Mouse (Mus musculus): ENCODE measurements around the gene Ap1b1.

DNA sequence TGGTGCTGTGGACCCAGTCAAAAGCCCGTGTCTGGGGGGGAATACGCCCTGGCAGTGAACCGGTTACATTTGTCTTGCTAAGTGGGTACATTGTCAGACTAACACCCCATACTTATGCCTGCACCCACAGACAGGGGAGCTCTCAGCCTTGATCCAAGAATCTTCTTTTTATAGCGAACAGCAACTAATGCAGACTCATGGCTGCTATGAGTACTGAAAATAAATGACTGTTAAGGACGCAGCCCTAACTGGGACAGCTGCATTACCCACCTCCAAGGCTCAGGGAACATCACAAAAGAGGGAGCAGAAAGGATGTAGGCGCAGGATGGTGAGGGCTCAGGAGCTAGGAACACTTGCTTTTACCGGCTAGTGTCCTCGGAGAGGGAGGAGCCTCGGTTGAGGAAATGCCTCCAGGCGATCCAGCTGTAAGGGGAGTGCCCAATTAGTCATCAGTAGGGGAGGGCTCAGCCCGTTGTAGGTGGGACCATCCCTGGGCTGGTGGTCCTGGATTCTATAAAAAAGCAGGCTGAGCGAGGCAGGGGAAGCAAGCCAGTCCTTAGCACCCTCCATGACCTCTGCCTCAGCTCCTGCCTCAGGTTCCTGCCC is 59.8 kb downstream of the Ap1b1 start:
- TF ChIP-seq POLR2A (IDR thresholded peaks at IDR 0.05; ENCODE audit: control insufficient read depth, extremely low read depth, insufficient read depth, low read length, poor library complexity) (no peak), CTCF (IDR thresholded peaks at IDR 0.05; ENCODE audit: borderline replicate concordance, control insufficient read depth, extremely low read depth, insufficient read depth, low read length, poor library complexity) (no peak)

Measured in thymus, adult 2 months (tissue).